Mouse (Mus musculus) heart, embryonic 16.5 days (tissue): ENCODE data around the gene Rai1. TPM values are rescaled to one million over a fixed set of nuclear protein-coding genes. Genes with fewer than 3 reads are reported as not detected.
A peak's percentile ranks its signal among the peaks of the same experiment; 100 is the strongest.

Experiments
- ATAC-seq: fragments of 200-750 bp; cut with Nextera tagmentation; replicated peaks from 2 replicates; pipeline ENCODE4 v1.8.0; 2017; ENCODE audit warnings: moderate number of reproducible peaks; ENCODE audit not compliant: insufficient read depth, low FRiP score; ENCODE audit errors: extremely low read depth
- H3K27ac ChIP-seq: fragments of 300-500 bp; sonication (generic); 2 replicates; pipeline ENCODE4 v1.5.1; 2014; ENCODE audit warnings: mild to moderate bottlenecking, low read length, control low read depth, moderate library complexity
- H3K27me3 ChIP-seq: fragments of 300-500 bp; sonication (generic); 2 replicates; pipeline ENCODE4 v1.6.1; 2014; ENCODE audit warnings: low read length, mixed read lengths; ENCODE audit not compliant: control insufficient read depth, insufficient read depth
- H3K36me3 ChIP-seq: fragments of 300-500 bp; sonication (generic); 2 replicates; pipeline ENCODE4 v1.6.1; 2014; ENCODE audit not compliant: control insufficient read depth, insufficient read depth
- H3K4me1 ChIP-seq: fragments of 300-500 bp; sonication (generic); 2 replicates; pipeline ENCODE4 v1.6.1; 2014; ENCODE audit warnings: low read length, mixed read lengths; ENCODE audit not compliant: control insufficient read depth, insufficient read depth
- H3K4me2 ChIP-seq: fragments of 300-500 bp; sonication (generic); 2 replicates; pipeline ENCODE4 v1.6.1; 2014; ENCODE audit warnings: low read depth, mild to moderate bottlenecking, control low read depth, low read length
- H3K4me3 ChIP-seq: fragments of 300-500 bp; sonication (generic); 2 replicates; pipeline ENCODE4 v1.5.1; 2014; ENCODE audit warnings: mild to moderate bottlenecking, control low read depth, low read length
- H3K9ac ChIP-seq: fragments of 300-500 bp; sonication (generic); 2 replicates; pipeline ENCODE4 v1.6.1; 2014; ENCODE audit warnings: low read length, control low read depth
- H3K9me3 ChIP-seq: fragments of 300-500 bp; sonication (generic); replicated peaks from 2 replicates; pipeline ENCODE4 v1.6.1; 2016; ENCODE audit warnings: low read length; ENCODE audit not compliant: control insufficient read depth
- WGBS: fragments of 180-500 bp; shearing (Covaris S2); extraction: QIAGEN DNeasy Blood & Tissue Kit; methylation state at CpG from one replicate; pipeline ENCODE4 v1.1.7; 2014; 5-methylcytosine and 5-hydroxymethylcytosine counted together
- microRNA-seq: library from miRNA; unstranded; fragments of <30 nt; microRNA quantifications from one replicate; pipeline ENCODE4, GENCODE M21; 2017
- polyA plus RNA-seq: library from polyadenylated mRNA; unstranded; fragments of >200 nt; fragmentation: Nextera tagmentation; extraction: Ambion mirVana; gene quantifications from 2 replicates; pipeline ENCODE4 v1.2.1, GENCODE M21; 2015

Gene Rai1
- polyA plus RNA-seq, 1 experiment from 2014 or later: 15.7 TPM

GRCm38 (mm10) chr11:60246077-60246476 is 141.3 kb downstream of the Rai1 start:
- Histone ChIP-seq H3K9ac (no peak overlapping the region), H3K27ac (no peak overlapping the region), H3K4me2 (no peak overlapping the region), H3K27me3 (no peaks in the 10 kb centered on the region), H3K4me1 (peaks cover 11% of the 10 kb centered on the region; the same call in 1 of the 2 replicates), H3K4me3 (no peak overlapping the region), H3K9me3 (no peaks in the 10 kb centered on the region), H3K36me3 (peaks cover 17% of the 10 kb centered on the region; the same call in 1 of the 2 replicates)
- ATAC-seq: no peak

- peaks cover 14% of the 10 kb centered on the region for H3K4me1 ChIP-seq
- no peaks in the 10 kb centered on the region for H3K27me3 ChIP-seq
- H3K36me3 ChIP-seq: peaks cover 5% of the 10 kb centered on the region; the same call in 1 of the 2 replicates
- 56% methylated on average over 5 of the region's 5 CpGs for WGBS
- no peak overlapping the region for H3K9ac ChIP-seq
- ATAC-seq: no peak
- H3K9me3 ChIP-seq: no peaks in the 10 kb centered on the region
- H3K4me3 ChIP-seq: no peak overlapping the region
- H3K27ac ChIP-seq: peak overlapping the region; percentile 49; the same call in 1 of the 2 replicates
- no peak overlapping the region for H3K4me2 ChIP-seq
These were observed 143.1 kb downstream of the Rai1 start for GRCm38 (mm10) chr11:60247753-60248550.

Small RNA genes lying within 50 kb of the gene (microRNA-seq; reads per million reads assigned to microRNA genes)
- 0.59 reads per million for gene Mir6921
- gene Mir6922: not detected

Other genes starting within 250 kb of the Rai1 start
- gene Med9, start 156.8 kb upstream of the Rai1 start, polyA plus RNA-seq: 44.0 and 45.6 TPM in 2 replicates
- gene Rasd1, start 140.1 kb upstream of the Rai1 start, polyA plus RNA-seq: 7.7 and 9.0 TPM in 2 replicates
- gene Pemt, start 58.5 kb upstream of the Rai1 start, polyA plus RNA-seq: 8.2 and 8.6 TPM in 2 replicates
- gene Srebf1, start 117.6 kb downstream of the Rai1 start, polyA plus RNA-seq: 36.1 and 47.0 TPM in 2 replicates
- 40.0 and 41.0 TPM in 2 replicates for gene Tom1l2, start 247.9 kb downstream of the Rai1 start, polyA plus RNA-seq
- gene Drc3, start 248.3 kb downstream of the Rai1 start, polyA plus RNA-seq: 2.5 and 3.6 TPM in 2 replicates